Comparison of ENCODE assay signal across 12 mouse cellular contexts in genomic region chr11:96333241-96334001, GRCm38 (mm10). TPM values are rescaled to one million over a fixed set of nuclear protein-coding genes. Genes with fewer than 3 reads are reported as not detected.
DNase-seq lines count a peak whose midpoint lies in the region; ATAC-seq and TF ChIP-seq lines count a peak whose summit lies in the region.
"Had no signal": no experiment of that assay in that cellular context is flagged by ENCODE, and none has a peak within 500 bp of the region (broad histone marks: within the 10 kb centered on the region; RNA-seq: fewer than 3 reads in every experiment).

No protein-coding gene starts in this region.

- WGBS in kidney, embryonic 15.5 days = 11% methylated on average over 17 of the region's 17 CpGs
- WGBS in embryonic facial prominence, embryonic 13.5 days = 5% methylated on average over 17 of the region's 17 CpGs
- WGBS in hindbrain, postnatal 0 days = 8% methylated on average over 17 of the region's 17 CpGs
- 4% methylated on average over 17 of the region's 17 CpGs for WGBS in neural tube, embryonic 13.5 days

- H3K9me3 ChIP-seq in kidney, embryonic 15.5 days (replicated peaks) = no peaks in the 10 kb centered on the region
- H3K9me3 ChIP-seq in embryonic facial prominence, embryonic 13.5 days = no peaks in the 10 kb centered on the region
- H3K9me3 ChIP-seq in hindbrain, postnatal 0 days (ENCODE audit: low read length) = no peaks in the 10 kb centered on the region
- H3K9me3 ChIP-seq in neural tube, embryonic 13.5 days = no peaks in the 10 kb centered on the region
- H3K9me3 ChIP-seq: forebrain, embryonic 15.5 days; midbrain, embryonic 12.5 days had no signal

- TF ChIP-seq CTCF in hindbrain, postnatal 0 days (IDR thresholded peaks at IDR 0.05; ENCODE audit: low read depth) = no peak

- H3K27ac ChIP-seq in kidney, embryonic 15.5 days = peak overlapping the region; percentile 100
- H3K27ac ChIP-seq in embryonic facial prominence, embryonic 13.5 days = no peak overlapping the region
- H3K27ac ChIP-seq in hindbrain, postnatal 0 days = peak overlapping the region; percentile 80
- H3K27ac ChIP-seq in neural tube, embryonic 13.5 days (replicated peaks) = peak overlapping the region; percentile 100
- H3K27ac ChIP-seq: forebrain, embryonic 15.5 days; midbrain, embryonic 12.5 days had no signal

- H3K4me1 ChIP-seq in kidney, embryonic 15.5 days = peaks cover 100% of the 10 kb centered on the region
- peaks cover 7% of the 10 kb centered on the region for H3K4me1 ChIP-seq in embryonic facial prominence, embryonic 13.5 days
- H3K4me1 ChIP-seq in hindbrain, postnatal 0 days (ENCODE audit: insufficient read depth, low read length) = no peaks in the 10 kb centered on the region; the same call in 1 of the 2 replicates
- peaks cover 100% of the 10 kb centered on the region for H3K4me1 ChIP-seq in neural tube, embryonic 13.5 days (replicated peaks)
- H3K4me1 ChIP-seq: forebrain, embryonic 15.5 days had no signal

- peak overlapping the region; percentile 90 for H3K4me2 ChIP-seq in kidney, embryonic 15.5 days
- peak overlapping the region; percentile 49; the same call in 1 of the 2 replicates for H3K4me2 ChIP-seq in embryonic facial prominence, embryonic 13.5 days
- peak overlapping the region; percentile 56 for H3K4me2 ChIP-seq in hindbrain, postnatal 0 days (ENCODE audit: low read depth, low read length)
- peak overlapping the region; percentile 96 for H3K4me2 ChIP-seq in neural tube, embryonic 13.5 days
- H3K4me2 ChIP-seq: forebrain, embryonic 15.5 days; midbrain, embryonic 12.5 days had no signal

- H3K4me3 ChIP-seq in kidney, embryonic 15.5 days (replicated peaks) = peak overlapping the region; percentile 41
- H3K4me3 ChIP-seq in embryonic facial prominence, embryonic 13.5 days = 0 out of 2 replicates have a peak overlapping the region, but pooled peaks have one; percentile 23
- H3K4me3 ChIP-seq in hindbrain, postnatal 0 days (ENCODE audit: low read length) = peak overlapping the region; percentile 32
- peak overlapping the region; percentile 99 for H3K4me3 ChIP-seq in neural tube, embryonic 13.5 days
- H3K4me3 ChIP-seq: forebrain, embryonic 15.5 days had no signal

- ATAC-seq in kidney, embryonic 15.5 days (replicated peaks; ENCODE audit: low FRiP score) = peak; percentile 70
- no peak for ATAC-seq in embryonic facial prominence, embryonic 13.5 days (ENCODE audit: insufficient number of reproducible peaks, insufficient read depth, low FRiP score, low TSS enrichment, low read depth)
- ATAC-seq in hindbrain, postnatal 0 days = no peak
- ATAC-seq in neural tube, embryonic 13.5 days (ENCODE audit: low read depth) = 0 out of 2 replicates have a peak, but pooled peaks have one; percentile 7
- ATAC-seq in inflammation-experienced regulatory T-cells, adult 6 months = no peak
- no peak for ATAC-seq in activated CD4-positive, CD25-positive, alpha-beta regulatory T cell, adult 4 months
- ATAC-seq: forebrain, embryonic 15.5 days had no signal

- peaks cover 39% of the 10 kb centered on the region for H3K36me3 ChIP-seq in kidney, embryonic 15.5 days
- H3K36me3 ChIP-seq in embryonic facial prominence, embryonic 13.5 days = no peaks in the 10 kb centered on the region
- H3K36me3 ChIP-seq in hindbrain, postnatal 0 days (ENCODE audit: insufficient read depth, low read length) = no peaks in the 10 kb centered on the region
- H3K36me3 ChIP-seq in neural tube, embryonic 13.5 days = peaks cover 34% of the 10 kb centered on the region
- H3K36me3 ChIP-seq: forebrain, embryonic 15.5 days; midbrain, embryonic 12.5 days had no signal

- no peak for DNase-seq in kidney, postnatal 14 days
- DNase-seq in hindbrain, postnatal 0 days (ENCODE audit: low spot score) = no peak
- DNase-seq: adrenal gland, adult 8-10 months; cerebellum, postnatal 10 days; thymus, postnatal 25 days had no signal

- no peaks in the 10 kb centered on the region for H3K27me3 ChIP-seq in kidney, embryonic 15.5 days
- peaks cover 100% of the 10 kb centered on the region for H3K27me3 ChIP-seq in embryonic facial prominence, embryonic 13.5 days
- H3K27me3 ChIP-seq in hindbrain, postnatal 0 days (ENCODE audit: insufficient read depth, low read length) = peaks cover 82% of the 10 kb centered on the region
- H3K27me3 ChIP-seq in neural tube, embryonic 13.5 days = no peaks in the 10 kb centered on the region

- H3K9ac ChIP-seq in kidney, embryonic 15.5 days = peak overlapping the region; percentile 55
- no peak overlapping the region for H3K9ac ChIP-seq in embryonic facial prominence, embryonic 13.5 days
- peak overlapping the region; percentile 54 for H3K9ac ChIP-seq in hindbrain, postnatal 0 days (replicated peaks; ENCODE audit: low read length)
- peak overlapping the region; percentile 100 for H3K9ac ChIP-seq in neural tube, embryonic 13.5 days
- H3K9ac ChIP-seq: forebrain, embryonic 15.5 days; midbrain, embryonic 12.5 days had no signal

RNA-seq across cellular contexts. Expression of gene Hoxb3, which starts 10.3 kb away (rescaled TPM):
- 4.4 and 4.5 TPM in 2 replicates for polyA plus RNA-seq in kidney, embryonic 15.5 days (2015; fragmentation: Nextera tagmentation; extraction: Ambion mirVana)
- not detected in 2 replicates for polyA plus RNA-seq in embryonic facial prominence, embryonic 13.5 days (2015; fragmentation: Nextera tagmentation; extraction: Ambion mirVana)
- 42.1 and 42.2 TPM in 2 replicates for total RNA-seq in hindbrain, postnatal 0 days (2014; rRNA removed)
- polyA plus RNA-seq in hindbrain, postnatal 0 days (2015; fragmentation: Nextera tagmentation; extraction: Ambion mirVana) = 6.6 and 8.1 TPM in 2 replicates
- polyA plus RNA-seq in neural tube, embryonic 13.5 days (2015; fragmentation: Nextera tagmentation; extraction: Ambion mirVana) = 12.8 and 14.7 TPM in 2 replicates
- under 1 TPM in 1 of 3 experiments, not detected in 2; 0.86 TPM for polyA plus RNA-seq in inflammation-experienced regulatory T-cells, adult 6 months (2017; shearing (Covaris generic))
- not detected for polyA plus RNA-seq in activated CD4-positive, CD25-positive, alpha-beta regulatory T cell, adult 4 months (2017; shearing (Covaris generic))
- polyA plus RNA-seq: forebrain, embryonic 15.5 days; midbrain, embryonic 12.5 days had no signal

RNA-seq across cellular contexts. Expression of gene Hoxb4, which starts 15.4 kb away (rescaled TPM):
- polyA plus RNA-seq in kidney, embryonic 15.5 days (2015; fragmentation: Nextera tagmentation; extraction: Ambion mirVana) = 6.4 and 7.1 TPM in 2 replicates
- polyA plus RNA-seq in embryonic facial prominence, embryonic 13.5 days (2015; fragmentation: Nextera tagmentation; extraction: Ambion mirVana) = 0.13 TPM in 1 of 2 replicates, not detected in the other
- total RNA-seq in hindbrain, postnatal 0 days (2014; rRNA removed) = 4.2 and 8.6 TPM in 2 replicates
- polyA plus RNA-seq in hindbrain, postnatal 0 days (2015; fragmentation: Nextera tagmentation; extraction: Ambion mirVana) = 2.4 and 3.3 TPM in 2 replicates
- polyA plus RNA-seq in neural tube, embryonic 13.5 days (2015; fragmentation: Nextera tagmentation; extraction: Ambion mirVana) = 7.5 and 8.7 TPM in 2 replicates
- polyA plus RNA-seq in inflammation-experienced regulatory T-cells, adult 6 months (2017; shearing (Covaris generic)) = 1 to 10 TPM in 2 of 3 experiments, under 1 TPM in 1; 0.92 to 1.5 (median 1.2) TPM
- 1 to 10 TPM in 1 of 2 experiments, under 1 TPM in 1; 0.98 to 1.1 TPM for polyA plus RNA-seq in activated CD4-positive, CD25-positive, alpha-beta regulatory T cell, adult 4 months (2017; shearing (Covaris generic))
- polyA plus RNA-seq: forebrain, embryonic 15.5 days; midbrain, embryonic 12.5 days had no signal

RNA-seq across cellular contexts. Expression of gene Hoxb2, which starts 16.9 kb away (rescaled TPM):
- polyA plus RNA-seq in kidney, embryonic 15.5 days (2015; fragmentation: Nextera tagmentation; extraction: Ambion mirVana) = 45.7 and 45.9 TPM in 2 replicates
- 0.28 and 0.52 TPM in 2 replicates for polyA plus RNA-seq in embryonic facial prominence, embryonic 13.5 days (2015; fragmentation: Nextera tagmentation; extraction: Ambion mirVana)
- total RNA-seq in hindbrain, postnatal 0 days (2014; rRNA removed) = 35.4 and 36.4 TPM in 2 replicates
- polyA plus RNA-seq in hindbrain, postnatal 0 days (2015; fragmentation: Nextera tagmentation; extraction: Ambion mirVana) = 11.6 and 13.1 TPM in 2 replicates
- polyA plus RNA-seq in neural tube, embryonic 13.5 days (2015; fragmentation: Nextera tagmentation; extraction: Ambion mirVana) = 63.0 and 67.1 TPM in 2 replicates
- not detected for polyA plus RNA-seq in inflammation-experienced regulatory T-cells, adult 6 months (2017; shearing (Covaris generic))
- polyA plus RNA-seq in activated CD4-positive, CD25-positive, alpha-beta regulatory T cell, adult 4 months (2017; shearing (Covaris generic)) = not detected
- polyA plus RNA-seq: forebrain, embryonic 15.5 days had no signal

RNA-seq across cellular contexts. Expression of gene Hoxb5, which starts 30.3 kb away (rescaled TPM):
- 18.8 and 20.2 TPM in 2 replicates for polyA plus RNA-seq in kidney, embryonic 15.5 days (2015; fragmentation: Nextera tagmentation; extraction: Ambion mirVana)
- 6.0 TPM in 1 of 2 replicates, not detected in the other for polyA plus RNA-seq in embryonic facial prominence, embryonic 13.5 days (2015; fragmentation: Nextera tagmentation; extraction: Ambion mirVana)
- total RNA-seq in hindbrain, postnatal 0 days (2014; rRNA removed) = 16.5 and 24.3 TPM in 2 replicates
- 109 and 113 TPM in 2 replicates for polyA plus RNA-seq in hindbrain, postnatal 0 days (2015; fragmentation: Nextera tagmentation; extraction: Ambion mirVana)
- polyA plus RNA-seq in neural tube, embryonic 13.5 days (2015; fragmentation: Nextera tagmentation; extraction: Ambion mirVana) = 67.1 and 88.3 TPM in 2 replicates
- not detected for polyA plus RNA-seq in inflammation-experienced regulatory T-cells, adult 6 months (2017; shearing (Covaris generic))
- not detected for polyA plus RNA-seq in activated CD4-positive, CD25-positive, alpha-beta regulatory T cell, adult 4 months (2017; shearing (Covaris generic))
- polyA plus RNA-seq: forebrain, embryonic 15.5 days; midbrain, embryonic 12.5 days had no signal

RNA-seq across cellular contexts. Expression of gene Hoxb1, which starts 32.1 kb away (rescaled TPM):
- polyA plus RNA-seq in kidney, embryonic 15.5 days (2015; fragmentation: Nextera tagmentation; extraction: Ambion mirVana) = 0.27 and 0.35 TPM in 2 replicates
- not detected in 2 replicates for polyA plus RNA-seq in embryonic facial prominence, embryonic 13.5 days (2015; fragmentation: Nextera tagmentation; extraction: Ambion mirVana)
- 0.21 TPM in 1 of 2 replicates, not detected in the other for total RNA-seq in hindbrain, postnatal 0 days (2014; rRNA removed)
- 0.08 and 0.24 TPM in 2 replicates for polyA plus RNA-seq in hindbrain, postnatal 0 days (2015; fragmentation: Nextera tagmentation; extraction: Ambion mirVana)
- polyA plus RNA-seq in neural tube, embryonic 13.5 days (2015; fragmentation: Nextera tagmentation; extraction: Ambion mirVana) = 1.2 and 1.6 TPM in 2 replicates
- polyA plus RNA-seq in inflammation-experienced regulatory T-cells, adult 6 months (2017; shearing (Covaris generic)) = not detected
- polyA plus RNA-seq in activated CD4-positive, CD25-positive, alpha-beta regulatory T cell, adult 4 months (2017; shearing (Covaris generic)) = not detected
- total RNA-seq: adrenal gland, adult 8-10 months had no signal
- polyA plus RNA-seq: forebrain, embryonic 15.5 days; midbrain, embryonic 12.5 days had no signal

Comparison
In these comparisons a context has a peak if more than half of its experiments do, and no peak if none do; other contexts are left out.
1. ATAC-seq: peak in kidney, embryonic 15.5 days (single experiment) and neural tube, embryonic 13.5 days (single experiment); none in embryonic facial prominence, embryonic 13.5 days (single experiment), hindbrain, postnatal 0 days (single experiment), inflammation-experienced regulatory T-cells, adult 6 months (single experiment) and activated CD4-positive, CD25-positive, alpha-beta regulatory T cell, adult 4 months (single experiment).
2. H3K4me3 ChIP-seq: peak in every context shown above with its lines; median percentile 99 in neural tube, embryonic 13.5 days; 41 in kidney, embryonic 15.5 days; 32 in hindbrain, postnatal 0 days; 23 in embryonic facial prominence, embryonic 13.5 days.
3. Peak in every context shown above with its lines, with median percentiles within 50 percentile points of each other: H3K4me2 ChIP-seq.